In genomic region chr3:152166699-152167451, GRCm38 (mm10) we compare ENCODE assay signal across 8 mouse cellular contexts. TPM values are rescaled to one million over a fixed set of nuclear protein-coding genes. Genes with fewer than 3 reads are reported as not detected.
A peak's percentile ranks its signal among the peaks of the same experiment; 100 is the strongest.
DNase-seq lines count a peak whose midpoint lies in the region; ATAC-seq and TF ChIP-seq lines count a peak whose summit lies in the region.

No protein-coding gene starts in this region.

- peak overlapping the region; percentile 38 for H3K9ac ChIP-seq in midbrain, embryonic 11.5 days (ENCODE audit: low read length)

- peak overlapping the region; percentile 3 for H3K4me3 ChIP-seq in gastrocnemius, adult 2 months
- peak overlapping the region; percentile 22 for H3K4me3 ChIP-seq in midbrain, embryonic 11.5 days (ENCODE audit: low read depth, low read length)

- TF ChIP-seq CTCF in gastrocnemius, adult 2 months (IDR thresholded peaks at IDR 0.05) = no peak
- no peak for TF ChIP-seq CTCF in brain, embryonic 14.5 days (IDR thresholded peaks at IDR 0.05; ENCODE audit: borderline replicate concordance, extremely low read depth, insufficient read depth, insufficient read length)

- ATAC-seq in midbrain, embryonic 11.5 days (ENCODE audit: low FRiP score) = peak; percentile 33; the same call in 1 of the 2 replicates

- peak overlapping the region; percentile 96 for H3K4me2 ChIP-seq in midbrain, embryonic 11.5 days

- no peaks in the 10 kb centered on the region for H3K36me3 ChIP-seq in midbrain, embryonic 11.5 days (ENCODE audit: control insufficient read depth, insufficient read depth, low read length)

- intact Hi-C loops in gastrocnemius, adult 2 months (cut with DNase I) = no loop called here
- intact Hi-C loops in left cerebral cortex, postnatal 14 days (cut with DNase I) = no loop called here

- no peak for TF ChIP-seq POLR2A in brain, embryonic 14.5 days (IDR thresholded peaks at IDR 0.05; ENCODE audit: borderline replicate concordance, extremely low read depth, insufficient read depth, insufficient read length, poor library complexity, severe bottlenecking)

- H3K9me3 ChIP-seq in midbrain, embryonic 11.5 days (ENCODE audit: control insufficient read depth, low read length) = no peaks in the 10 kb centered on the region

- H3K27me3 ChIP-seq in midbrain, embryonic 11.5 days (ENCODE audit: control insufficient read depth, insufficient read depth, low read length) = peaks cover 10% of the 10 kb centered on the region

- 15% methylated on average over 29 of the region's 29 CpGs for WGBS in midbrain, embryonic 11.5 days

- DNase-seq in gastrocnemius, adult 2 months = no peak
- DNase-seq in gastrocnemius, adult 8-10 months (ENCODE audit: low spot score in 2 of 2) = no peak
- peak; percentile 73 for DNase-seq in brain, embryonic 14.5 days (ENCODE audit: low read depth)
- DNase-seq in forelimb bud, embryonic 11.5 days (ENCODE audit: low read depth, low spot score) = peak; percentile 51
- peak; percentile 91 for DNase-seq in midbrain, embryonic 11.5 days (ENCODE audit: low spot score, missing footprints)
- no peak for DNase-seq in left cerebral cortex, postnatal 14 days (ENCODE audit: low spot score in 2 of 2)
- no peak for DNase-seq in frontal cortex, postnatal 25 days (ENCODE audit: low spot score in 2 of 2)
- no peak for DNase-seq in layer of hippocampus, postnatal 25 days (ENCODE audit: extremely low spot score in 1 of 2, low spot score in 1 of 2)

- peaks cover 8% of the 10 kb centered on the region for H3K4me1 ChIP-seq in midbrain, embryonic 11.5 days (ENCODE audit: control insufficient read depth, insufficient read depth, low read length)

- no peak overlapping the region for H3K27ac ChIP-seq in gastrocnemius, adult 2 months
- no peak overlapping the region for H3K27ac ChIP-seq in midbrain, embryonic 11.5 days (ENCODE audit: low read depth, low read length)

RNA-seq across cellular contexts. Expression of gene Gipc2, which starts 0.8 kb away (rescaled TPM):
- under 1 TPM; 0.69 to 0.75 TPM for total RNA-seq in gastrocnemius, adult 2 months (2021)
- total RNA-seq in gastrocnemius, adult 8-10 months (2022) = under 1 TPM in 3 of 4 experiments, not detected in 1; 0.36 to 0.70 (median 0.68) TPM
- polyA plus RNA-seq in brain, embryonic 14.5 days (2012; rRNA removed) = 4.6 and 6.0 TPM in 2 replicates
- 1.5 and 2.1 TPM in 2 replicates for polyA plus RNA-seq in midbrain, embryonic 11.5 days (2014; fragmentation: Nextera tagmentation; extraction: Ambion mirVana)
- total RNA-seq in left cerebral cortex, postnatal 14 days (2021) = 1 to 10 TPM; 3.1 to 4.1 TPM
- total RNA-seq in layer of hippocampus, postnatal 25 days (2021) = 1 to 10 TPM; 1.0 to 1.9 TPM

RNA-seq across cellular contexts. Expression of gene Dnajb4, which starts 43.2 kb away (rescaled TPM):
- total RNA-seq in gastrocnemius, adult 2 months (2021) = 10 to 100 TPM; 45.5 to 85.8 TPM
- 10 to 100 TPM; 43.8 to 67.3 (median 46.9) TPM for total RNA-seq in gastrocnemius, adult 8-10 months (2022)
- 15.9 and 20.7 TPM in 2 replicates for polyA plus RNA-seq in brain, embryonic 14.5 days (2012; rRNA removed)
- polyA plus RNA-seq in midbrain, embryonic 11.5 days (2014; fragmentation: Nextera tagmentation; extraction: Ambion mirVana) = 26.6 and 29.0 TPM in 2 replicates
- total RNA-seq in left cerebral cortex, postnatal 14 days (2021) = 10 to 100 TPM; 59.0 to 60.4 TPM
- total RNA-seq in layer of hippocampus, postnatal 25 days (2021) = 10 to 100 TPM; 59.0 to 59.1 TPM

RNA-seq across cellular contexts. Expression of gene Fubp1, which starts 43.3 kb away (rescaled TPM):
- total RNA-seq in gastrocnemius, adult 2 months (2021) = 10 to 100 TPM; 30.1 to 36.8 TPM
- total RNA-seq in gastrocnemius, adult 8-10 months (2022) = 10 to 100 TPM; 20.1 to 27.7 (median 21.3) TPM
- polyA plus RNA-seq in brain, embryonic 14.5 days (2012; rRNA removed) = 264 and 329 TPM in 2 replicates
- 452 and 457 TPM in 2 replicates for polyA plus RNA-seq in midbrain, embryonic 11.5 days (2014; fragmentation: Nextera tagmentation; extraction: Ambion mirVana)
- total RNA-seq in left cerebral cortex, postnatal 14 days (2021) = 100 to 1,000 TPM; 106 to 112 TPM
- total RNA-seq in layer of hippocampus, postnatal 25 days (2021) = 100 to 1,000 TPM; 100 to 138 TPM

Comparison
In these comparisons a context has a peak if more than half of its experiments do, and no peak if none do; other contexts are left out.
1. DNase-seq: peak in brain, embryonic 14.5 days (single experiment), forelimb bud, embryonic 11.5 days (single experiment) and midbrain, embryonic 11.5 days (single experiment); none in gastrocnemius, adult 2 months (single experiment), gastrocnemius, adult 8-10 months (0 of 2), left cerebral cortex, postnatal 14 days (0 of 2), frontal cortex, postnatal 25 days (0 of 2) and layer of hippocampus, postnatal 25 days (0 of 2).